Mouse (Mus musculus): Measurements from ENCODE around the gene Grik4. TPM values are rescaled to one million over a fixed set of nuclear protein-coding genes. Genes with fewer than 3 reads are reported as not detected.
A peak's percentile ranks its signal among the peaks of the same experiment; 100 is the strongest.
"Not testable (repeated sequence)": the region's sequence is repeated elsewhere in the genome, so short reads cannot be mapped to it uniquely, and the experiment has no call there.

Gene Grik4
- total RNA-seq, 2 experiments from 2014 or later = 0.72 TPM; not detected in 1

- ATAC-seq (replicated peaks; ENCODE audit: poor library complexity, severe bottlenecking) = peak; percentile 63
Observed at GRCm38 (mm10) chr9:42808394-42808793, 135.9 kb downstream of the Grik4 start.

- ATAC-seq (replicated peaks; ENCODE audit: poor library complexity, severe bottlenecking) = no peak
Observed at GRCm38 (mm10) chr9:42803061-42803491, 141.2 kb downstream of the Grik4 start.

- no peak for ATAC-seq (replicated peaks; ENCODE audit: poor library complexity, severe bottlenecking)
Observed at GRCm38 (mm10) chr9:42801929-42802328, 142.4 kb downstream of the Grik4 start.

GRCm38 (mm10) chr9:42800138-42800537, 144.2 kb downstream of the Grik4 start:
- no peak for ATAC-seq (replicated peaks; ENCODE audit: poor library complexity, severe bottlenecking)

GRCm38 (mm10) chr9:42799694-42800093, 144.6 kb downstream of the Grik4 start:
- ATAC-seq (replicated peaks; ENCODE audit: poor library complexity, severe bottlenecking) = no peak

- ATAC-seq (replicated peaks; ENCODE audit: poor library complexity, severe bottlenecking) = no peak
Observed at GRCm38 (mm10) chr9:42799242-42799641, 145.1 kb downstream of the Grik4 start.

- ATAC-seq (replicated peaks; ENCODE audit: poor library complexity, severe bottlenecking) = no peak
Observed at GRCm38 (mm10) chr9:42798280-42798679, 146.0 kb downstream of the Grik4 start.

GRCm38 (mm10) chr9:42797276-42797675, 147.0 kb downstream of the Grik4 start:
- ATAC-seq (replicated peaks; ENCODE audit: poor library complexity, severe bottlenecking) = no peak

GRCm38 (mm10) chr9:42795881-42796280, 148.4 kb downstream of the Grik4 start:
- peak; percentile 30; the same call in 1 of the 2 replicates for ATAC-seq (replicated peaks; ENCODE audit: poor library complexity, severe bottlenecking)

GRCm38 (mm10) chr9:42794006-42794405, 150.3 kb downstream of the Grik4 start:
- ATAC-seq (replicated peaks; ENCODE audit: poor library complexity, severe bottlenecking) = no peak

- ATAC-seq (replicated peaks; ENCODE audit: poor library complexity, severe bottlenecking) = no peak
Observed at GRCm38 (mm10) chr9:42793581-42793980, 150.7 kb downstream of the Grik4 start.

GRCm38 (mm10) chr9:42792381-42792780, 151.9 kb downstream of the Grik4 start:
- ATAC-seq (replicated peaks; ENCODE audit: poor library complexity, severe bottlenecking) = no peak

GRCm38 (mm10) chr9:42791779-42792178, 152.5 kb downstream of the Grik4 start:
- ATAC-seq (replicated peaks; ENCODE audit: poor library complexity, severe bottlenecking) = no peak

GRCm38 (mm10) chr9:42791346-42791745, 152.9 kb downstream of the Grik4 start:
- no peak for ATAC-seq (replicated peaks; ENCODE audit: poor library complexity, severe bottlenecking)

- ATAC-seq (replicated peaks; ENCODE audit: poor library complexity, severe bottlenecking) = peak; percentile 77
Observed at GRCm38 (mm10) chr9:42788471-42788870, 155.8 kb downstream of the Grik4 start.

GRCm38 (mm10) chr9:42786882-42787281, 157.4 kb downstream of the Grik4 start:
- no peak for ATAC-seq (replicated peaks; ENCODE audit: poor library complexity, severe bottlenecking)

- no peak for ATAC-seq (replicated peaks; ENCODE audit: poor library complexity, severe bottlenecking)
Observed at GRCm38 (mm10) chr9:42786286-42786685, 158.0 kb downstream of the Grik4 start.

GRCm38 (mm10) chr9:42785173-42785830, 159.0 kb downstream of the Grik4 start:
- ATAC-seq (replicated peaks; ENCODE audit: poor library complexity, severe bottlenecking) = no peak

GRCm38 (mm10) chr9:42783248-42783903, 160.9 kb downstream of the Grik4 start:
- no peak for ATAC-seq (replicated peaks; ENCODE audit: poor library complexity, severe bottlenecking)

- not testable (repeated sequence) for ATAC-seq (replicated peaks; ENCODE audit: poor library complexity, severe bottlenecking)
Observed at GRCm38 (mm10) chr9:42778471-42779263, 165.6 kb downstream of the Grik4 start.

GRCm38 (mm10) chr9:42777913-42778312, 166.4 kb downstream of the Grik4 start:
- ATAC-seq (replicated peaks; ENCODE audit: poor library complexity, severe bottlenecking) = no peak
